Comparison of ENCODE assay signal across 7 mouse cellular contexts in genomic region chr5:143561544-143562185, GRCm38 (mm10). TPM values are rescaled to one million over a fixed set of nuclear protein-coding genes. Genes with fewer than 3 reads are reported as not detected.
DNase-seq lines count a peak whose midpoint lies in the region; TF ChIP-seq lines count a peak whose summit lies in the region.

No protein-coding gene starts in this region.

- H3K4me1 ChIP-seq in olfactory bulb, adult 2 months (ENCODE audit: control insufficient read depth, insufficient read depth, low read length): peaks cover 19% of the 10 kb centered on the region

- TF ChIP-seq CTCF in olfactory bulb, adult 2 months (IDR thresholded peaks at IDR 0.05; ENCODE audit: insufficient read depth, low read depth, low read length): no peak

- H3K4me3 ChIP-seq in olfactory bulb, adult 2 months (ENCODE audit: insufficient read depth, low read depth, low read length): no peak overlapping the region

- no peak for TF ChIP-seq POLR2A in olfactory bulb, adult 2 months (IDR thresholded peaks at IDR 0.05; ENCODE audit: insufficient read depth, low read depth, low read length)

- DNase-seq in spleen, adult 12 weeks (ENCODE audit: low spot score): peak; percentile 67
- no peak for DNase-seq in spleen, adult 18-20 months
- peak; percentile 22 for DNase-seq in cerebellum, postnatal 10 days
- DNase-seq in heart, postnatal 10 days: peak; percentile 71 to 72
- no peak for DNase-seq in adipocyte (ENCODE audit: low spot score)
- no peak for DNase-seq in B cell, adult 2 months

- 37% methylated on average over 14 of the region's 14 CpGs for WGBS in olfactory bulb, adult 2 months

- intact Hi-C loops in heart, postnatal 10 days (cut with DNase I): loop anchor here (5.0 kb wide), 1 partner anchor 426 kb away; no protein-coding TSS in a partner anchor

- peak overlapping the region; percentile 16 for H3K27ac ChIP-seq in olfactory bulb, adult 2 months (ENCODE audit: insufficient read depth, low read depth, low read length)

RNA-seq across cellular contexts. Expression of gene Rac1, which starts 33.8 kb away (rescaled TPM):
- total RNA-seq in heart, postnatal 10 days (2021): 100 to 1,000 TPM; 314 to 339 TPM
- 73.1 TPM in 1 of 2 replicates, not detected in the other for polyA plus RNA-seq in olfactory bulb, adult 2 months (2012; ENCODE audit: insufficient read depth, insufficient read length, low replicate concordance, missing spikeins)

Comparison
In these comparisons a context has a peak if more than half of its experiments do, and no peak if none do; other contexts are left out.
1. DNase-seq: peak in spleen, adult 12 weeks (single experiment), cerebellum, postnatal 10 days (2 of 2) and heart, postnatal 10 days (2 of 2); none in spleen, adult 18-20 months (0 of 2), adipocyte (single experiment) and B cell, adult 2 months (0 of 2).